Mouse (Mus musculus): ENCODE measurements at regions not wholly inside any gene's neighbourhood (a gene's known extent, or its start where the extent isn't known, plus 50 kb on each side); places are given as distances from the start of the nearest gene placed in this dataset.

- no peak for DNase-seq (ENCODE audit: low spot score)
These were observed 65.6 kb downstream of the Rtl9 start for GRCm38 (mm10) chrX:143164945-143165344.

GRCm38 (mm10) chrX:143194611-143195010 is 95.2 kb downstream of the Rtl9 start:
- DNase-seq (ENCODE audit: low spot score) = peak; percentile 11

DNA sequence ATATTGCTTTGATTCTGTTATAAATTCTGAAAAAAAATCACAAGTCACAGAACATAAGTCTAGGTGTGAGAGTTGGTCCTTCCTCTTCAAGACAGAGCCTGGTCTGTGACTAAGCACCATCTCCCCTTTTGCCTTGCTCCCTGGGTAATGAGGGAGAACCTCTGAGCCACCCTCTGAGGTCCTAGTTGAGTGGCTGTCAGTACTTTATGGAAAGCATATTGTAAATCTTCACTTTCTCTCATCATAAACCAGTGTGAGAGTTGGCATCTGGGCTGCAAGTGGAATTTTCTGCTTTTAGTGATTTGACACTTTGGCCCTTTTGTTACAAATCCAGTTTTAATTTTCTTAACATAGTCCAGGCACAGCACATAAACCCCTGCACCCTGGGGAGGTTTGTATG is 103.3 kb downstream of the Rtl9 start:
- DNase-seq (ENCODE audit: low spot score) = no peak

DNA sequence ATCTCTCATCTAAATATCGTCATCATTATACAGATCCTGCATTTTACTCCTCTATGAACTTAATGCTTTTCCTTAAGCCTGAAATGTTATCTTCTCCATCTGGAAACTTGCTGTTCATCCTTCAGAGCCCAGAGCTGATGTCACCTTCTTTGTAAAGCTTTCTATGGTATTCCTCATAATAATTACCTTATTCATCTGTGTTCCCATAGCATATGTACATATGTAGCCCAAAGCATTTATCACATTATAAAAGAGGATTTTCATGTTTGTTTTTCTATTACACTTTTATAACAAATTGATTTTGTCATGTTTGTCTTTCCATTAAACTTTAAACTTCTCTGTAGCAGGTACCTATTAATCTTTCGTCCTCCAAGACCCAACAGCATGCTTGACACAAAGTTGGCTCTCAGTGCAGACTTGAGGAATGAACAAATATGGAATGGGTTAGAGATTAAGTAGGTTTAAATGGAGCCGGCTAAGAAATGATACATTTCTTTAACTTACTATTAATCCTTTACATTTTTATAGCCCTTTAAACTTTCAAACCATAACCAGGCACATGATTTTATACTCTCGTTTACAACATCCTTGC is 104.5 kb downstream of the Rtl9 start:
- no peak for DNase-seq (ENCODE audit: low spot score)

GRCm38 (mm10) chrX:143216626-143217025 is 117.2 kb downstream of the Rtl9 start:
- DNase-seq (ENCODE audit: low spot score) = no peak

Measured in adipocyte (in vitro differentiated cells).